Mouse (Mus musculus): ENCODE measurements around the gene Fcho1. TPM values are rescaled to one million over a fixed set of nuclear protein-coding genes. Genes with fewer than 3 reads are reported as not detected.

Gene Fcho1
- total and polyA plus RNA-seq, 2 experiments from 2014 or later, result 89.5 to 114 TPM

DNA sequence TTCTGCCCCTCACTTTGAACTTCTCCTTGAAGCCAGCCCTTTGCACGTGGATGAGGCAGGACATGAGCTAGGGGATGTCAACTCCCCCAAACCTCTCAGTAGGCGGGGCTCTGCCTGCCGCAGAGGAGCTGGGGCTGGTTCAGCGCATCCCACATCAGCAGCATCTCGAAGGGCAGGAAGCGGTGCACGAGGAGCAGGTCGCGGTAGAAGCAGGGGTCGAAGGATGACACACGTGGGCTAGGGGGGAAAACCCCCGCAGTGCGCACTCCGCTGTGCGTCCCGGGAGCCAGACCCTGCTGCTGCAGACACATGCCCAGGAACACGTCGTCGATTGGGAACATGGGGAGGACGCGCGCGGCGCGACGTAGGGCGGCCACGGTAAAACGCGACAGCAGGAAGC is 33.0 kb downstream of the Fcho1 start:
- DNase-seq (ENCODE audit: low spot score) (no peak), ATAC-seq (ENCODE audit: low FRiP score) (no peak)
- Histone ChIP-seq H3K4me3 (ENCODE audit: low read depth, low read length) (peak overlapping the region; percentile 3; the same call in 1 of the 2 replicates), H3K27ac (ENCODE audit: low read depth, low read length) (no peak overlapping the region), H3K9ac (replicated peaks; ENCODE audit: low read length, poor library complexity, severe bottlenecking) (no peak overlapping the region; the same call in 1 of the 2 replicates), H3K4me2 (ENCODE audit: low read depth, low read length, poor library complexity, severe bottlenecking) (peak overlapping the region; percentile 40), H3K27me3 (ENCODE audit: insufficient read depth, low read length) (peaks cover 78% of the 10 kb centered on the region), H3K36me3 (ENCODE audit: insufficient read depth, low read length) (no peaks in the 10 kb centered on the region), H3K9me3 (ENCODE audit: low read length) (no peaks in the 10 kb centered on the region), H3K4me1 (ENCODE audit: insufficient read depth, low read length) (peaks cover 6% of the 10 kb centered on the region; the same call in 1 of the 2 replicates)
- WGBS, result 2% methylated on average over 28 of the region's 30 CpGs
- no peak for TF ChIP-seq CTCF (IDR thresholded peaks at IDR 0.05)

DNA sequence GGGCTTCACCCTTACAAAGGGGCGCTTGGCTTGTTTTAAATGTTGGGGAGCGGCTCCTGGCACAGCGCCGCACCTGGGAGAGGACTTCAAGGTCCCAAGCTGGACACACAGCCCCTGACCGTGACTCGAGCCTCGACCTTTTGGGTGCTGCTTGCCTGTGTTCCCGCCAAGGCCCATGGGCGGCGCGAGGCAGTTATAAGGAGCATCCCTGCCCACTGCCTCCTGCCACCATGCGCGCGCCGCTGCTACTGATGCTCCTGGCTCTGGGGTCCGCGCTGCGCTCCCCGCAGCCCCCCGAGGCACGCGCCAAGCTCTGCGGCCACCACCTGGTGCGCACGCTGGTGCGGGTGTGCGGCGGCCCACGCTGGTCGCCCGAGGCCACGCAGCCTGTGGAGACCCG is 36.5 kb downstream of the Fcho1 start, which contains the start of gene Insl3:
Insl3 (plus strand) TSS at position 187 of the 400 bp plus-strand sequence.
- no peak for TF ChIP-seq CTCF (IDR thresholded peaks at IDR 0.05)
- ATAC-seq (ENCODE audit: low FRiP score) (no peak), DNase-seq (ENCODE audit: low spot score) (no peak)
- Histone ChIP-seq H3K4me1 (ENCODE audit: insufficient read depth, low read length) (peaks cover 6% of the 10 kb centered on the region; the same call in 1 of the 2 replicates), H3K27me3 (ENCODE audit: insufficient read depth, low read length) (peaks cover 97% of the 10 kb centered on the region), H3K9me3 (ENCODE audit: low read length) (no peaks in the 10 kb centered on the region), H3K4me2 (ENCODE audit: low read depth, low read length, poor library complexity, severe bottlenecking) (no peak within 1 kb of the TSS), H3K9ac (replicated peaks; ENCODE audit: low read length, poor library complexity, severe bottlenecking) (no peak within 1 kb of the TSS), H3K27ac (ENCODE audit: low read depth, low read length) (no peak within 1 kb of the TSS), H3K36me3 (ENCODE audit: insufficient read depth, low read length) (no peaks in the 10 kb centered on the region), H3K4me3 (ENCODE audit: low read depth, low read length) (0 out of 2 replicates have a peak within 1 kb of the TSS, but pooled peaks have one; percentile 5)
- WGBS, result 6% methylated on average over 33 of the region's 33 CpGs

GRCm38 (mm10) chr8:71687616-71688015 is 37.9 kb downstream of the Fcho1 start:
- H3K4me3 ChIP-seq (ENCODE audit: low read depth, low read length), result no peak overlapping the region
- H3K4me1 ChIP-seq (ENCODE audit: insufficient read depth, low read length), result no peaks in the 10 kb centered on the region
- WGBS, result 4% methylated on average over 8 of the region's 8 CpGs
- DNase-seq (ENCODE audit: low spot score) (no peak), ATAC-seq (ENCODE audit: low FRiP score) (no peak)
- peaks cover 97% of the 10 kb centered on the region for H3K27me3 ChIP-seq (ENCODE audit: insufficient read depth, low read length)
- H3K4me2 ChIP-seq (ENCODE audit: low read depth, low read length, poor library complexity, severe bottlenecking), result no peak overlapping the region
- H3K9ac ChIP-seq (replicated peaks; ENCODE audit: low read length, poor library complexity, severe bottlenecking), result no peak overlapping the region
- TF ChIP-seq CTCF (IDR thresholded peaks at IDR 0.05), result no peak
- H3K9me3 ChIP-seq (ENCODE audit: low read length), result no peaks in the 10 kb centered on the region
- no peaks in the 10 kb centered on the region for H3K36me3 ChIP-seq (ENCODE audit: insufficient read depth, low read length)
- H3K27ac ChIP-seq (ENCODE audit: low read depth, low read length), result no peak overlapping the region

DNA sequence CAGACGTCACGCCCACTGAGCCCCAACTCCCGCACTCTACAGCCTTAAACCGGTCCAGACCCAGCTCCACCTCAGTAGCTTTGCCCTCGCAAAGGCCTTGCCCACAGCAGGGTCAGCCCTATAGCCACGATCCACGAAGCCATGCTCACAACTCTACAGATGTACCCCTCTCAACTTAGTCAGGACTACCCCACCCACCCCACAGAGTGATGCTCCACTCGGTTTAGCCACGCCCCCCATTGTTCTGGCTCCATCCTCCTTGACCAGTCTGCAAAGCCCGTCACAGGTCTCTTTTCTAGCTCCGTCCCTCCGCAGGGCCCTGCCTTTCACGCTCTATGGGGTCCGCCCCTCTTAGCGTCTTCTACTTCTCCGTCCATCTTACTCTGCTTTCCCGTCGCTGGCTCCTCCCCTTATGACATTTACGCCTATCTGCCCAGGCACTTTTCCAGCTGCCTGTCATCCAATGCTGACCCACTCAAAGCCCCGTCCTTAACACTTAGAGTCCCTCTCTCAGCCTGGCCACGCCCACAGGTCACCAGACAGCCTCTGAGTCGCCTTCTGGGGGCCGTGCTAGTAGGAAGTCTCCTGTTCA is 39.3 kb downstream of the Fcho1 start:
- H3K4me3 ChIP-seq (ENCODE audit: low read depth, low read length), result peak overlapping the region; percentile 44
- H3K27ac ChIP-seq (ENCODE audit: low read depth, low read length), result no peak overlapping the region
- H3K4me2 ChIP-seq (ENCODE audit: low read depth, low read length, poor library complexity, severe bottlenecking), result peak overlapping the region; percentile 75
- no peaks in the 10 kb centered on the region for H3K9me3 ChIP-seq (ENCODE audit: low read length)
- no peaks in the 10 kb centered on the region for H3K36me3 ChIP-seq (ENCODE audit: insufficient read depth, low read length)
- H3K27me3 ChIP-seq (ENCODE audit: insufficient read depth, low read length), result peaks cover 94% of the 10 kb centered on the region
- 3% methylated on average over 23 of the region's 23 CpGs for WGBS
- peak; percentile 42 for DNase-seq (ENCODE audit: low spot score)
- peak; percentile 65 for ATAC-seq (ENCODE audit: low FRiP score)
- TF ChIP-seq CTCF (IDR thresholded peaks at IDR 0.05), result no peak
- no peaks in the 10 kb centered on the region for H3K4me1 ChIP-seq (ENCODE audit: insufficient read depth, low read length)
- H3K9ac ChIP-seq (replicated peaks; ENCODE audit: low read length, poor library complexity, severe bottlenecking), result peak overlapping the region; percentile 42; the same call in 1 of the 2 replicates

- peak; percentile 71 for TF ChIP-seq CTCF (IDR thresholded peaks at IDR 0.05)
- H3K9me3 ChIP-seq (ENCODE audit: low read length), result no peaks in the 10 kb centered on the region
- H3K27me3 ChIP-seq (ENCODE audit: insufficient read depth, low read length), result peaks cover 93% of the 10 kb centered on the region
- 8% methylated on average over 29 of the region's 29 CpGs for WGBS
- H3K36me3 ChIP-seq (ENCODE audit: insufficient read depth, low read length), result no peaks in the 10 kb centered on the region
- peak overlapping the region; percentile 44 for H3K4me3 ChIP-seq (ENCODE audit: low read depth, low read length)
- H3K9ac ChIP-seq (replicated peaks; ENCODE audit: low read length, poor library complexity, severe bottlenecking), result peak overlapping the region; percentile 42; the same call in 1 of the 2 replicates
- no peaks in the 10 kb centered on the region for H3K4me1 ChIP-seq (ENCODE audit: insufficient read depth, low read length)
- H3K4me2 ChIP-seq (ENCODE audit: low read depth, low read length, poor library complexity, severe bottlenecking), result peak overlapping the region; percentile 75
- ATAC-seq (ENCODE audit: low FRiP score), result peak; percentile 41
- no peak overlapping the region for H3K27ac ChIP-seq (ENCODE audit: low read depth, low read length)
- peak; percentile 74 for DNase-seq (ENCODE audit: low spot score)
Measured at GRCm38 (mm10) chr8:71685573-71685972, 39.9 kb downstream of the Fcho1 start.

DNA sequence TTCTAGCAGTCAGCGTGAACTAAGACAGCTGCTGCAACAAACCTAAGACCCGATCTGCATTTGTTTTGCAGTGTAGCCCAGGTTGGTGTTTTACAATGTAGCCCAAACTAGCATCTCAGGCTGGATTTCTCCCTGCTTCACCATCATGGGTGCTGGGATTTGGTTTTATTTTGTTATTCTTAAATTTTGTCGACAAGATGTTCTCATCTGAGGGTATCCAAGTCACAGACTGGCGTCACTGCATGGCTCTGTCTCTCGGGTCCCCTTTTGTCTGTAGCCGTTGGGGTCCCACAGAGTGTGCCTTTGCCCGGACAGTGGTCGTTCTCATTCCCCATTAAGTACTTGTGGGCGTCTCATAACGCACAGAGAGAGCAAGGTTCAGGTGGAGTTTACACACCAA is 40.8 kb downstream of the Fcho1 start:
- no peak for TF ChIP-seq CTCF (IDR thresholded peaks at IDR 0.05)
- ATAC-seq (ENCODE audit: low FRiP score) (no peak), DNase-seq (ENCODE audit: low spot score) (no peak)
- Histone ChIP-seq H3K9me3 (ENCODE audit: low read length) (no peaks in the 10 kb centered on the region), H3K4me3 (ENCODE audit: low read depth, low read length) (no peak overlapping the region), H3K27me3 (ENCODE audit: insufficient read depth, low read length) (peaks cover 93% of the 10 kb centered on the region), H3K27ac (ENCODE audit: low read depth, low read length) (no peak overlapping the region), H3K9ac (replicated peaks; ENCODE audit: low read length, poor library complexity, severe bottlenecking) (no peak overlapping the region), H3K36me3 (ENCODE audit: insufficient read depth, low read length) (no peaks in the 10 kb centered on the region), H3K4me2 (ENCODE audit: low read depth, low read length, poor library complexity, severe bottlenecking) (no peak overlapping the region), H3K4me1 (ENCODE audit: insufficient read depth, low read length) (no peaks in the 10 kb centered on the region)
- WGBS, result 18% methylated on average over 10 of the region's 10 CpGs

Measured in midbrain, postnatal 0 days (tissue).